Mouse (Mus musculus) C2C12 (cell line): ENCODE measurements around the gene Slk. TPM values are rescaled to one million over a fixed set of nuclear protein-coding genes. Genes with fewer than 3 reads are reported as not detected.

Experiments used
- H3K27me3 ChIP-seq: one replicate; pipeline ENCODE4 v1.6.1; 2011; ENCODE audit not compliant: control insufficient read depth, insufficient read depth, insufficient read length
- H3K36me3 ChIP-seq: one replicate; pipeline ENCODE4 v1.6.1; 2011; ENCODE audit not compliant: control insufficient read depth, insufficient read depth
- H3K4me3 ChIP-seq: one replicate; pipeline ENCODE4 v1.5.1; 2011; ENCODE audit warnings: mild to moderate bottlenecking, control low read depth; ENCODE audit not compliant: poor library complexity, insufficient read depth, severe bottlenecking
- H3K79me2 ChIP-seq: one replicate; pipeline ENCODE4 v1.6.1; 2011; ENCODE audit not compliant: control insufficient read depth, insufficient read depth
- H3K79me3 ChIP-seq: one replicate; pipeline ENCODE4 v1.6.1; 2011; ENCODE audit warnings: low read depth, control low read depth
- H3ac ChIP-seq: one replicate; pipeline ENCODE3; 2011; ENCODE audit warnings: low read depth; ENCODE audit not compliant: control insufficient read depth, insufficient read length
- CEBPB ChIP-seq: IDR thresholded peaks from one replicate; pipeline ENCODE4 v1.6.1; 2011; ENCODE audit warnings: low read depth, mild to moderate bottlenecking, control low read depth, moderate library complexity
- CTCF ChIP-seq: IDR thresholded peaks from one replicate; pipeline ENCODE4 v1.5.1; 2011; ENCODE audit not compliant: control insufficient read depth, insufficient read depth, insufficient read length
- FOSL1 ChIP-seq: IDR thresholded peaks from one replicate; pipeline ENCODE4 v1.8.0; 2011; ENCODE audit warnings: mild to moderate bottlenecking, low read length; ENCODE audit not compliant: poor library complexity, insufficient read depth, severe bottlenecking
- MAX ChIP-seq: IDR thresholded peaks from one replicate; pipeline ENCODE4 v1.6.1; 2011; ENCODE audit warnings: mild to moderate bottlenecking, control low read depth
- MYOD1 ChIP-seq: IDR thresholded peaks from one replicate; pipeline ENCODE4 v1.6.1; 2011; ENCODE audit warnings: low read depth; ENCODE audit not compliant: control insufficient read depth, insufficient read length
- MYOG ChIP-seq: IDR thresholded peaks from one replicate; pipeline ENCODE4 v1.6.1; 2011; ENCODE audit not compliant: control insufficient read depth, insufficient read length; ENCODE audit errors: extremely low read depth
- USF1 ChIP-seq: IDR thresholded peaks from one replicate; pipeline ENCODE4 v1.6.1; 2011; ENCODE audit warnings: low read depth, mild to moderate bottlenecking, control low read depth, moderate library complexity
- polyA plus RNA-seq: library from polyadenylated mRNA; unstranded; fragments of >200 nt; fragmentation: generic; extraction: Trizol; gene quantifications from one replicate; pipeline ENCODE4 v1.2.1, GENCODE M21; 2012; ENCODE audit warnings: missing spikeins

Slk gene
- polyA plus RNA-seq, 1 experiment = 10.7 TPM

DNA sequence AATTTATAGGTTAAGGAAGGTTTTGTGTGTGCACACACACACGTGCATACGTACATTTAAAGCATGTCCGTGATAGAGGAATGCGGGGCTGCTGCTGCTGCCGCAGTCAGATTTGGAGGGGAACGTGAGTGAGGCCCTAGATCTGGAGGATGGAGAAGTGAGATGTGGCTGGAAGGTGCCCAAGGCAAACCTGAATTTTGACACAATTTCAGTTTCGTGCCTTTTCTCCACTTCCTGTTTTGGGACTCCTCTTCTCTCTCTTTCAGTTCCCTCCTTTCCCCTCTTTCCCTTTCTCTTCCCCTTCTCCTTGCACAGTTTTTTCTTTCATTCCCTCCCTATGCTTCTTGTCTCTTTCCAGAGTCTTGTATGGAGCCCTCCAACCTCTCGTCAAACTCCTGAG is 42.0 kb downstream of the Slk start:
- peaks cover 83% of the 10 kb centered on the region for H3K36me3 ChIP-seq
- no peaks in the 10 kb centered on the region for H3K79me3 ChIP-seq
- H3K79me2 ChIP-seq = no peaks in the 10 kb centered on the region
- H3K27me3 ChIP-seq = no peaks in the 10 kb centered on the region
- no peak overlapping the region for H3K4me3 ChIP-seq
- no peak overlapping the region for H3ac ChIP-seq
- TF ChIP-seq USF1 (no peak), CTCF (no peak), MYOG (no peak)

DNA sequence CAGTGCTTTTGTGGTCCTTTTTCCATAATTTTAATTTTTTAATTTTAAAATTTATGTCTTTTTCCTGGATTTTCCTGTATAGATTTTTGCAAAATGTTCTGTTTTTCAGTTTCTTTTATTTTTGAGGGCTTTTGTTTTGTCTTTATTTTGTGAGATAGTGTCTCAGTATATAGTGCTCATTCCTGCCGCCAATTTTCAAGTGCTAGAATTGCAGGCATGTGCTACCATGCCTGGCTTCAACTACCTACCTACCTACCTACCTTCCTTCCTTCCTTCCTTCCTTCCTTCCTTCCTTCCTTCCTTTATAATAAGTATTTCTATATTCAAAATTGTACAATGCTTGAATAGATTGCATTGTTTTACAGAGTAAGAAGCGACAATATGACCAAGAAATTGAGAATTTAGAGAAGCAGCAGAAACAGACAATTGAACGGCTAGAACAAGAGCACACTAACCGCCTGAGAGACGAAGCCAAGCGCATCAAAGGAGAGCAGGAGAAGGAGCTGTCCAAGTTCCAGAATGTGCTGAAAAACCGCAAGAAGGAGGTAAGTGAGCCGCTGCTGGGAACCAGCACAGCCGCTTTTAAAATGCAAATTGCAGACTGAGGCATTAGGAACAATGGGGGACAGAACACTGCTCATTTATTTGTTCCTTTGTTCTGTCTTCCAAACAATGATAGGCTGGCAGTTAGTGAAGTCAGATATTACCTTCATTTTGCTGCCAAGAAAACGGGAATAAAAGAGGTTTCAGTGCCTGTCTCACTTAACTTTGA is 45.6 kb downstream of the Slk start:
- Histone ChIP-seq H3K27me3 (no peaks in the 10 kb centered on the region), H3ac (no peak overlapping the region), H3K79me3 (peaks cover under 1% of the 10 kb centered on the region), H3K36me3 (peaks cover 75% of the 10 kb centered on the region), H3K79me2 (peaks cover 8% of the 10 kb centered on the region), H3K4me3 (no peak overlapping the region)
- TF ChIP-seq CTCF = no peak
- TF ChIP-seq FOSL1 = no peak
- TF ChIP-seq USF1 = no peak
- TF ChIP-seq MYOD1 = no peak
- no peak for TF ChIP-seq CEBPB
- TF ChIP-seq MYOG = no peak
- TF ChIP-seq MAX = no peak

DNA sequence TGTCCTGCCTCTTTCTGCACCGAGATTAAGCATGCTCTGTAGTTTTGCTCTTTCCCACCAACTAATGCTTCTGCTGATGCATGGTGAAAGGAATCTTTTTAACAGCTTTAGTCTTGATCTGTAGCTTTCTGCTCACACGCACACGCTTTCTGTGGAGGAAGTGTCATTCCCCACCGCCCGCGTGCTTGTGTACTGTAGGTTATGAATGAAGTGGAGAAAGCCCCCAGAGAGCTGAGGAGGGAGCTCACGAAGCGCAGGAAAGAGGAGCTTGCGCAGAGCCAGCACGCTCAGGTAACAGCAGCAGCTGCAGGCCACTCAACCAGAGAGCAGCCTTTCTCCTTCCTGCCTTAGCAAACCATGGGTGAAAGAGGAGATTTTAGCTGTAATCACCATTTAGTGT is 48.0 kb downstream of the Slk start:
- H3K36me3 ChIP-seq = peaks cover 60% of the 10 kb centered on the region
- H3K4me3 ChIP-seq = no peak overlapping the region
- peaks cover 15% of the 10 kb centered on the region for H3K79me2 ChIP-seq
- no peak overlapping the region for H3ac ChIP-seq
- no peak for TF ChIP-seq FOSL1
- no peaks in the 10 kb centered on the region for H3K27me3 ChIP-seq
- peaks cover 4% of the 10 kb centered on the region for H3K79me3 ChIP-seq

DNA sequence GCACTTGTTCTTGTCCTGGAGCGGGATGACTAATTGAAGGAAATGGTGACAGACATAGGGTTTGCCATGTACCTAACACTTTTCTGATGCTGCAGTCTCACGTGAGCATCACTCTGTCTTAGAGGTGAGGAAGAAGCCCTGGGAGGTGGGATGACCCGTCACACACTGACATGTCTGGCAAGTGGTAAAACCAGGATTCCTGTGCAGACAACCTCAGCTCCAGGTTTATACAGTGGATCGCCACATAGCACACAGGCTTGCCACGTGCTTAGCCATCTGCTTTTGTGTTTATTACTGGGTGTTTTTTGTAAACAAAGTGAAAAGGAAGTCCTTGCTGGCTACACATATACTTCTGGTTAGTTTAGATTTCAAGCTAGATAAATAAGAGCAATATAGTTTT is 49.6 kb downstream of the Slk start:
- H3K79me3 ChIP-seq = peaks cover 5% of the 10 kb centered on the region
- H3K27me3 ChIP-seq = no peaks in the 10 kb centered on the region
- no peak overlapping the region for H3K4me3 ChIP-seq
- H3K79me2 ChIP-seq = peaks cover 25% of the 10 kb centered on the region
- no peak for TF ChIP-seq USF1
- TF ChIP-seq MYOD1 = no peak
- TF ChIP-seq CEBPB = no peak
- TF ChIP-seq MAX = no peak
- TF ChIP-seq FOSL1 = no peak
- no peak for TF ChIP-seq MYOG
- TF ChIP-seq CTCF = no peak
- no peak overlapping the region for H3ac ChIP-seq
- H3K36me3 ChIP-seq = peaks cover 52% of the 10 kb centered on the region

DNA sequence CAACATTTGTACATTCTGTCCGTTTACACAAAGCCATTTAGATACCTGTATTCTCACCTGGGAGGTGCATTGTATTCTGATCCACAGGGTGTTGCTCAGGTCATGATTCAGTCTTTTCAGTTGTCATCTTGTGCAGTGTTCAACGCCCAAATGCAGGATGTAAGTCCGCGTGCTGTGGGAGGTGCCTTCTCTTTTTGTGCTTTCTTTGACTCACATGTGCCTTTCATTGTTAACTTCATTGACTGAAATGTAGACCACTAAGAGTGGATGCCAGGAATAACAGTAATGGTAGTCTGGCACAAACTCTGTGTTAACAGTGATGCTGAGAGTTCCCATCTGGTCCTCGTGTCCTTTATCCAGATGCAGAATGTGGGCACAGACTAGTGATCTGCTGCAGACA is 50.9 kb downstream of the Slk start:
- no peak overlapping the region for H3K4me3 ChIP-seq
- H3K36me3 ChIP-seq = peaks cover 47% of the 10 kb centered on the region
- no peaks in the 10 kb centered on the region for H3K27me3 ChIP-seq
- peaks cover 6% of the 10 kb centered on the region for H3K79me3 ChIP-seq
- H3K79me2 ChIP-seq = peaks cover 25% of the 10 kb centered on the region
- TF ChIP-seq USF1 (no peak), CTCF (no peak), MYOG (no peak), CEBPB (no peak), FOSL1 (no peak)
- H3ac ChIP-seq = no peak overlapping the region

DNA sequence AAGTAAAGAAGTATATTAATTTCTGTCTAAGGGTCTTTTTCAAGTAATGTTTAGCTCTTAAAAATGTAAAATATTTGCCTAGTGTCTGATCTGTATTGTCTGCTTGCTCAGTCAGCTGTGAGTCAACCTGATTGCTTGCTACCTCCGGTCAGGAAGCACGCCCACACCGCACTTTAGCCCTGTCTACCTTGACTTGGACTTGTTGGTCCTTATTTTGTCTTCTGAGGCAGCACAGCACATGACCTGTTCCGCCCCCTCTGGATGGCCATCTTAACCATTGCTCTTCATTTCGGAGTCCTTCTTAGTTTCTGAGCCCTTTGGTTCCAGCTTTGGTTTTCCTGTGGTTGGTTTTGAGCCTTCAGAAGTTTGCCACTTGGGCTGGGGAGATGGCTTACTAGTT is 52.3 kb downstream of the Slk start:
- TF ChIP-seq MYOG (no peak), MAX (no peak), CEBPB (no peak), MYOD1 (no peak), CTCF (no peak)
- peaks cover 8% of the 10 kb centered on the region for H3K79me3 ChIP-seq
- H3K4me3 ChIP-seq = no peak overlapping the region
- H3K36me3 ChIP-seq = peaks cover 51% of the 10 kb centered on the region
- H3ac ChIP-seq = no peak overlapping the region
- H3K79me2 ChIP-seq = peaks cover 25% of the 10 kb centered on the region
- H3K27me3 ChIP-seq = no peaks in the 10 kb centered on the region
